Mouse (Mus musculus) embryonic facial prominence, embryonic 15.5 days (tissue): Measurements from ENCODE around the gene Cradd. TPM values are rescaled to one million over a fixed set of nuclear protein-coding genes. Genes with fewer than 3 reads are reported as not detected.

Experiments used
- ATAC-seq: fragments of 200-750 bp; cut with Nextera tagmentation; 2 replicates; pipeline ENCODE4 v1.8.0; 2017; ENCODE audit warnings: low read depth, moderate TSS enrichment; ENCODE audit not compliant: insufficient number of reproducible peaks, low FRiP score, low TSS enrichment
- H3K27ac ChIP-seq: fragments of 300-500 bp; sonication (generic); replicated peaks from 2 replicates; pipeline ENCODE4 v1.5.1; 2015; ENCODE audit warnings: mild to moderate bottlenecking, inconsistent platforms
- H3K27me3 ChIP-seq: fragments of 300-500 bp; sonication (generic); 2 replicates; pipeline ENCODE4 v1.6.1; 2015; ENCODE audit warnings: inconsistent platforms
- H3K36me3 ChIP-seq: fragments of 300-500 bp; sonication (generic); 2 replicates; pipeline ENCODE4 v1.6.1; 2015; ENCODE audit warnings: mild to moderate bottlenecking, inconsistent platforms
- H3K4me1 ChIP-seq: fragments of 300-500 bp; sonication (generic); 2 replicates; pipeline ENCODE4 v1.6.1; 2015; ENCODE audit warnings: inconsistent platforms
- H3K4me2 ChIP-seq: fragments of 300-500 bp; sonication (generic); replicated peaks from 2 replicates; pipeline ENCODE4 v1.6.1; 2015; ENCODE audit warnings: mild to moderate bottlenecking, inconsistent platforms
- H3K4me3 ChIP-seq: fragments of 300-500 bp; sonication (generic); replicated peaks from 2 replicates; pipeline ENCODE4 v1.5.1; 2015; ENCODE audit warnings: mild to moderate bottlenecking, inconsistent platforms
- H3K9ac ChIP-seq: fragments of 300-500 bp; sonication (generic); 2 replicates; pipeline ENCODE4 v1.6.1; 2015; ENCODE audit warnings: inconsistent platforms
- H3K9me3 ChIP-seq: fragments of 300-500 bp; sonication (generic); replicated peaks from 2 replicates; pipeline ENCODE4 v1.6.1; 2016; ENCODE audit warnings: inconsistent platforms
- WGBS: fragments of 180-500 bp; shearing (Covaris S2); methylation state at CpG from one replicate; pipeline ENCODE4 v1.1.7; 2015; 5-methylcytosine and 5-hydroxymethylcytosine counted together
- polyA plus RNA-seq: library from polyadenylated mRNA; unstranded; fragments of >200 nt; fragmentation: Nextera tagmentation; extraction: Ambion mirVana; gene quantifications from 2 replicates; pipeline ENCODE4 v1.2.1, GENCODE M21; 2015

Cradd gene
- polyA plus RNA-seq, 1 experiment from 2014 or later = 11.1 TPM

- Histone ChIP-seq H3K36me3 (no peaks in the 10 kb centered on the region), H3K27me3 (no peaks in the 10 kb centered on the region), H3K4me2 (no peak overlapping the region), H3K9ac (no peak overlapping the region), H3K27ac (no peak overlapping the region), H3K9me3 (no peaks in the 10 kb centered on the region), H3K4me1 (peaks cover 14% of the 10 kb centered on the region; the same call in 1 of the 2 replicates), H3K4me3 (no peak overlapping the region)
- ATAC-seq = no peak
- WGBS = 88% methylated on average over 8 of the region's 8 CpGs
These were observed 23.6 kb downstream of the Cradd start for GRCm38 (mm10) chr10:95300178-95300793.

DNA sequence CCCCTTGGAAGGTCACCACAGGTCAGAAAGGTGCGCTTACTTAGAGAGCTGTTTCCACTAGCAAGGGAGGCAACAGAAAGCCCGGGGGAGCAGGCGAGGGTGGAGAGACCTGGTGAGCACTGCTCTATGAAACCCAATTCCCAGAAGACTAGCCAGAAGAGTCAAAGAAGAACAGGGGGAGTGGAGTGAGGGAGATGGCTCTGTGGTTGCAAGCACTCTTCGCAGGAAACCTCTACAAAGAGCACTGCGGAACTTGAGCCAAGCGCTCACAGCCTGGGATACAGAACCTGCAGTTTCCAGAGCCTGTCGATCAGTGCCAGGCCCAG, 24.2 kb downstream of the Cradd start:
- H3K4me1 ChIP-seq = peaks cover 14% of the 10 kb centered on the region; the same call in 1 of the 2 replicates
- no peaks in the 10 kb centered on the region for H3K27me3 ChIP-seq
- H3K27ac ChIP-seq = no peak overlapping the region
- no peaks in the 10 kb centered on the region for H3K9me3 ChIP-seq
- H3K4me2 ChIP-seq = no peak overlapping the region
- no peak overlapping the region for H3K9ac ChIP-seq
- ATAC-seq = no peak
- H3K4me3 ChIP-seq = no peak overlapping the region
- 63% methylated on average over 7 of the region's 7 CpGs for WGBS
- no peaks in the 10 kb centered on the region for H3K36me3 ChIP-seq

- no peaks in the 10 kb centered on the region for H3K36me3 ChIP-seq
- no peak for ATAC-seq
- H3K9me3 ChIP-seq = no peaks in the 10 kb centered on the region
- H3K27me3 ChIP-seq = no peaks in the 10 kb centered on the region
- no peak overlapping the region for H3K4me2 ChIP-seq
- 81% methylated on average over 18 of the region's 18 CpGs for WGBS
- peaks cover 12% of the 10 kb centered on the region; the same call in 1 of the 2 replicates for H3K4me1 ChIP-seq
- no peak overlapping the region for H3K9ac ChIP-seq
- no peak overlapping the region for H3K27ac ChIP-seq
- no peak overlapping the region for H3K4me3 ChIP-seq
These were observed 24.7 kb downstream of the Cradd start for GRCm38 (mm10) chr10:95299010-95299807.

- 80% methylated on average over 5 of the region's 6 CpGs for WGBS
- ATAC-seq = no peak
These were observed 25.4 kb downstream of the Cradd start for GRCm38 (mm10) chr10:95298504-95298903.

DNA sequence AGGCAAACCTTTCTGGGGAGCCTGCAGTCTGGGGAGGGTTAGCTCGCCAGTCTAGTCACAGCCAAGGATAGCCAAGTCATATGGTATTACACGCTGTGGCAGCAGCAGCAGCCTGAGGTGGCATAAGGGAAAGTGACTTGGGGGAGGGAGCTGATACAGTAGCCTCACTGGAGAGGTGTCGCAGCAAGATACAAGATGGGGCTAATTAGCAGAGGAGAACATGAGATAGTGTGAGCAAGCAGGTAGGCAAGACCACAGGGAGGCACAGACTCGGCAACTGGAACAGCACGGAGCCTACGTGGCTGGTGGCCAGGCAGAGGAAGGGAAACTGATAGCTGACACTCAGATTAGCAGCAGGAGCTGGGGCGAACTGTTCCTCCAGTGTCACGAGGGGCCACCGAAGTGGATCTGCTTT, 26.2 kb downstream of the Cradd start:
- H3K27me3 ChIP-seq = no peaks in the 10 kb centered on the region
- no peak overlapping the region for H3K4me2 ChIP-seq
- H3K9ac ChIP-seq = no peak overlapping the region
- 59% methylated on average over 9 of the region's 9 CpGs for WGBS
- ATAC-seq = no peak
- H3K4me3 ChIP-seq = no peak overlapping the region
- H3K36me3 ChIP-seq = no peaks in the 10 kb centered on the region
- no peak overlapping the region for H3K27ac ChIP-seq
- H3K4me1 ChIP-seq = 0 out of 2 replicates have a peak, but pooled peaks cover 7% of the 10 kb centered on the region
- H3K9me3 ChIP-seq = no peaks in the 10 kb centered on the region

More at GRCm38 (mm10) chr10:95298504-95298903, 25.4 kb downstream of the Cradd start:
- Histone ChIP-seq H3K4me1 (0 out of 2 replicates have a peak, but pooled peaks cover 7% of the 10 kb centered on the region), H3K27ac (no peak overlapping the region), H3K4me2 (no peak overlapping the region), H3K27me3 (no peaks in the 10 kb centered on the region), H3K36me3 (no peaks in the 10 kb centered on the region), H3K9ac (no peak overlapping the region), H3K9me3 (no peaks in the 10 kb centered on the region), H3K4me3 (no peak overlapping the region)

DNA sequence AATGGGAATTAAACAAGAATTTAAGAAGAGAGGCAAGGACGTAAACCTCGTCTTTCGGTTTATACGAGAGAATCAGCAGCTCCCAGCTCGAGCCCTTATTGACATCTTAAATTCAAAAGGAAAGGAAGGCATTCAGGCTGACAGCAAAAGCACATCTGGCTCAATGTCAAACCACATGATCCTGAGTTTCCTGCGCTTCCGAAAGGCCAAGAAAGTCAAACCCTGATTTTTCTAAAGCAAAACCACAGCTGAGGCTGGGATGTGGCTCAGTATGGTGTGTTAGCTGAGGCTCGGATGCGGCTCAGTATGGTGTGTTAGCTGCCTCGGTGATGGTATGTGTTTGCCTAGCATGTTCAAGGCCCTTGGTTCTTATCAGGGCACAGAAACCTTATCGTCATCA, 26.9 kb downstream of the Cradd start:
- no peaks in the 10 kb centered on the region for H3K9me3 ChIP-seq
- H3K4me3 ChIP-seq = no peak overlapping the region
- ATAC-seq = no peak
- no peaks in the 10 kb centered on the region for H3K27me3 ChIP-seq
- H3K4me2 ChIP-seq = no peak overlapping the region
- H3K9ac ChIP-seq = no peak overlapping the region
- 54% methylated on average over 11 of the region's 11 CpGs for WGBS
- H3K4me1 ChIP-seq = 0 out of 2 replicates have a peak, but pooled peaks cover 7% of the 10 kb centered on the region
- no peak overlapping the region for H3K27ac ChIP-seq
- H3K36me3 ChIP-seq = no peaks in the 10 kb centered on the region

- H3K27me3 ChIP-seq = no peaks in the 10 kb centered on the region
- H3K4me3 ChIP-seq = no peak overlapping the region
- no peaks in the 10 kb centered on the region for H3K9me3 ChIP-seq
- H3K9ac ChIP-seq = no peak overlapping the region
- 90% methylated on average over 8 of the region's 8 CpGs for WGBS
- no peaks in the 10 kb centered on the region for H3K36me3 ChIP-seq
- no peak overlapping the region for H3K27ac ChIP-seq
- no peak for ATAC-seq
- 0 out of 2 replicates have a peak, but pooled peaks cover 7% of the 10 kb centered on the region for H3K4me1 ChIP-seq
- no peak overlapping the region for H3K4me2 ChIP-seq
These were observed 30.7 kb downstream of the Cradd start for GRCm38 (mm10) chr10:95293261-95293660.

GRCm38 (mm10) chr10:95292269-95292668, 31.7 kb downstream of the Cradd start:
- WGBS = 91% methylated on average over 5 of the region's 5 CpGs
- H3K36me3 ChIP-seq = no peaks in the 10 kb centered on the region
- ATAC-seq = no peak
- no peaks in the 10 kb centered on the region for H3K9me3 ChIP-seq
- H3K27ac ChIP-seq = no peak overlapping the region
- H3K9ac ChIP-seq = no peak overlapping the region
- no peaks in the 10 kb centered on the region for H3K27me3 ChIP-seq
- H3K4me3 ChIP-seq = no peak overlapping the region
- 0 out of 2 replicates have a peak, but pooled peaks cover 4% of the 10 kb centered on the region for H3K4me1 ChIP-seq
- H3K4me2 ChIP-seq = no peak overlapping the region

GRCm38 (mm10) chr10:95291133-95291876, 32.6 kb downstream of the Cradd start:
- Histone ChIP-seq H3K27me3 (no peaks in the 10 kb centered on the region), H3K9me3 (no peaks in the 10 kb centered on the region), H3K27ac (no peak overlapping the region), H3K4me1 (no peaks in the 10 kb centered on the region), H3K9ac (no peak overlapping the region), H3K4me2 (no peak overlapping the region), H3K4me3 (no peak overlapping the region), H3K36me3 (no peaks in the 10 kb centered on the region)
- WGBS = 85% methylated on average over 13 of the region's 13 CpGs
- no peak for ATAC-seq

DNA sequence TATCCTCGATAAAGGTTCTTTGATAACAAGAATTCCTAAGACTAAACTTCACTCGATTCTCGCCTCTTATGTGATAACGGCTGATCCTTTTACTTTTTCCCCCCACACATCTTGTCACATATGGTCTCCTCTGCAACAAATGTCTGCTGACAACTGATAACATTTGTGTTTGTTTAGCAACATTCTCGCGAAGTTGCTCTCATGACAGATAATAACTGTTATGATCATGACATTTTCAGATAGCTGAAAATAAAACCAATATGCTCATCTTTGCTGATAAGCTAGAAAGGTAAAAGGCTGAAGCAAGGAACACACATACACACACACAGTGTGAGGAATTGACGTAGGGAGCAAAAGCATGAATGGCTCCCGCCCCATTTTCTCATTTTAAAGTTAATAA, 34.1 kb downstream of the Cradd start:
- H3K9ac ChIP-seq = no peak overlapping the region
- H3K4me2 ChIP-seq = no peak overlapping the region
- no peak for ATAC-seq
- H3K4me1 ChIP-seq = no peaks in the 10 kb centered on the region
- H3K27me3 ChIP-seq = no peaks in the 10 kb centered on the region
- H3K4me3 ChIP-seq = no peak overlapping the region
- no peak overlapping the region for H3K27ac ChIP-seq
- H3K9me3 ChIP-seq = no peaks in the 10 kb centered on the region
- WGBS = 80% methylated on average over 8 of the region's 8 CpGs
- no peaks in the 10 kb centered on the region for H3K36me3 ChIP-seq

GRCm38 (mm10) chr10:95288206-95288605, 35.7 kb downstream of the Cradd start:
- no peak overlapping the region for H3K9ac ChIP-seq
- WGBS = 62% methylated on average over 4 of the region's 4 CpGs
- H3K9me3 ChIP-seq = no peaks in the 10 kb centered on the region
- H3K4me3 ChIP-seq = no peak overlapping the region
- no peaks in the 10 kb centered on the region for H3K27me3 ChIP-seq
- H3K36me3 ChIP-seq = no peaks in the 10 kb centered on the region
- no peaks in the 10 kb centered on the region for H3K4me1 ChIP-seq
- no peak overlapping the region for H3K27ac ChIP-seq
- no peak overlapping the region for H3K4me2 ChIP-seq
- ATAC-seq = no peak
